Mouse (Mus musculus): ENCODE data around the gene Bcar1. TPM values are rescaled to one million over a fixed set of nuclear protein-coding genes. Genes with fewer than 3 reads are reported as not detected.

Bcar1 gene
- polyA plus RNA-seq, 1 experiment from 2014 or later, result 56.5 TPM

- H3K4me2 ChIP-seq (replicated peaks), result no peak overlapping the region
- no peak overlapping the region for H3K4me3 ChIP-seq
- H3K9ac ChIP-seq, result no peak overlapping the region
- H3K36me3 ChIP-seq, result peaks cover 29% of the 10 kb centered on the region
- no peaks in the 10 kb centered on the region for H3K4me1 ChIP-seq
- 65% methylated on average over 5 of the region's 5 CpGs for WGBS
- H3K27ac ChIP-seq, result no peak overlapping the region
- no peaks in the 10 kb centered on the region for H3K9me3 ChIP-seq (replicated peaks)
- ATAC-seq (ENCODE audit: low FRiP score), result no peak
- H3K27me3 ChIP-seq, result no peaks in the 10 kb centered on the region
Observed at GRCm38 (mm10) chr8:111705699-111706098, 37.9 kb downstream of the Bcar1 start.

- Histone ChIP-seq H3K36me3 (peaks cover 24% of the 10 kb centered on the region), H3K9ac (no peak overlapping the region), H3K4me3 (no peak overlapping the region), H3K4me2 (replicated peaks) (no peak overlapping the region), H3K27me3 (no peaks in the 10 kb centered on the region), H3K27ac (no peak overlapping the region), H3K9me3 (replicated peaks) (no peaks in the 10 kb centered on the region), H3K4me1 (no peaks in the 10 kb centered on the region)
- WGBS, result 77% methylated on average over 3 of the region's 3 CpGs
- no peak for ATAC-seq (ENCODE audit: low FRiP score)
Observed at GRCm38 (mm10) chr8:111705222-111705621, 38.4 kb downstream of the Bcar1 start.

- no peak overlapping the region for H3K9ac ChIP-seq
- H3K27ac ChIP-seq, result no peak overlapping the region
- no peak overlapping the region for H3K4me3 ChIP-seq
- no peak for ATAC-seq (ENCODE audit: low FRiP score)
- H3K27me3 ChIP-seq, result no peaks in the 10 kb centered on the region
- H3K4me1 ChIP-seq, result no peaks in the 10 kb centered on the region
- H3K4me2 ChIP-seq (replicated peaks), result no peak overlapping the region
- no peaks in the 10 kb centered on the region for H3K9me3 ChIP-seq (replicated peaks)
- WGBS, result 95% methylated on average over 12 of the region's 12 CpGs
- peaks cover 18% of the 10 kb centered on the region for H3K36me3 ChIP-seq
Observed at GRCm38 (mm10) chr8:111704585-111704984, 39.0 kb downstream of the Bcar1 start.

- H3K9me3 ChIP-seq (replicated peaks), result no peaks in the 10 kb centered on the region
- no peak overlapping the region for H3K9ac ChIP-seq
- H3K4me1 ChIP-seq, result no peaks in the 10 kb centered on the region
- no peak overlapping the region for H3K4me2 ChIP-seq (replicated peaks)
- H3K36me3 ChIP-seq, result no peaks in the 10 kb centered on the region
- 85% methylated on average over 9 of the region's 9 CpGs for WGBS
- no peak for ATAC-seq (ENCODE audit: low FRiP score)
- H3K27ac ChIP-seq, result no peak overlapping the region
- no peak overlapping the region for H3K4me3 ChIP-seq
- H3K27me3 ChIP-seq, result no peaks in the 10 kb centered on the region
Observed at GRCm38 (mm10) chr8:111701380-111701779, 42.2 kb downstream of the Bcar1 start.

DNA sequence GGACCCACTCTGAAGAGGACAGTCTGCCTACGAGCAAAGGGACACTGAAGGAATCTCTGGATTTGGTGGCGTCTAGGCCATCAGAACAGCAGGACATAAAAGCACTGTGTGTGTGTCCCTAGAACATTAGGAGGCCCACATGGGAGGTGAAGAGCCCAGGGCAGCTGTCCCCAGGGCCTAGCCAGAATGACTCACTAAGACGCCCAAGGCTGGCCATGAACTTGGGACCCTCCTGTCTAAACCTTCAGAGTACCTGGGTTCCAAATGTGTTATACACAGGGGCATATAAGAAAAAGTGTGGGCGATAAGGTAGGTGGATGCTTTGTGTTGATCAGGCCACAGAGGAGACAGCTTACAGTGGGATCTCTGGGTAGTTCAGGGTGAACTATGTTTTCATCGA, 42.9 kb downstream of the Bcar1 start:
- H3K27ac ChIP-seq, result no peak overlapping the region
- no peaks in the 10 kb centered on the region for H3K9me3 ChIP-seq (replicated peaks)
- no peak overlapping the region for H3K9ac ChIP-seq
- no peaks in the 10 kb centered on the region for H3K36me3 ChIP-seq
- H3K4me3 ChIP-seq, result no peak overlapping the region
- H3K27me3 ChIP-seq, result no peaks in the 10 kb centered on the region
- ATAC-seq (ENCODE audit: low FRiP score), result no peak
- no peak overlapping the region for H3K4me2 ChIP-seq (replicated peaks)
- H3K4me1 ChIP-seq, result no peaks in the 10 kb centered on the region
- 89% methylated on average over 5 of the region's 5 CpGs for WGBS

GRCm38 (mm10) chr8:111700201-111700600, 43.4 kb downstream of the Bcar1 start:
- H3K4me3 ChIP-seq, result no peak overlapping the region
- no peak overlapping the region for H3K4me2 ChIP-seq (replicated peaks)
- H3K4me1 ChIP-seq, result no peaks in the 10 kb centered on the region
- 80% methylated on average over 3 of the region's 3 CpGs for WGBS
- H3K9ac ChIP-seq, result no peak overlapping the region
- no peak overlapping the region for H3K27ac ChIP-seq
- H3K9me3 ChIP-seq (replicated peaks), result no peaks in the 10 kb centered on the region
- no peaks in the 10 kb centered on the region for H3K27me3 ChIP-seq
- no peaks in the 10 kb centered on the region for H3K36me3 ChIP-seq
- ATAC-seq (ENCODE audit: low FRiP score), result no peak

DNA sequence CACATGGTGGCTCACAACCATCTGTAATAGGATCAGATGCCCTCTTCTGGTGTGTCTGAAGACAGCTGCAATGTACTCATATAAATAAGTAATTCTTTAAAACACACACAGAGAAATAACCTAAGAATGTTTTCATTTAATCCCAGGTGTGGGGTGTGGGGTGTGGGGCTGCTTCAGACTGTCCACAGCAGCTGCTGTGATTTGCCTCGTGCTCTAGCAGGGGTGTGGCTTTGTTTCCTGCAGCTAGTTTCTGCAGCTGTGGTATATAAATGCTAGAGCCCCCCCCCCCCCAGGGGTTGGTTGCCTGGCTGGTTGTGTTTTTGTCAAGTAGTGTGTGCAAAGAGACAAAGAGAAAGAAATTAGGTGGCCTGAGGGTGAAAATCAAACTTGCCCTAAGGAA, 44.6 kb downstream of the Bcar1 start:
- Histone ChIP-seq H3K4me2 (replicated peaks) (no peak overlapping the region), H3K4me3 (no peak overlapping the region), H3K36me3 (no peaks in the 10 kb centered on the region), H3K27me3 (no peaks in the 10 kb centered on the region), H3K4me1 (no peaks in the 10 kb centered on the region), H3K9me3 (replicated peaks) (no peaks in the 10 kb centered on the region), H3K9ac (no peak overlapping the region), H3K27ac (no peak overlapping the region)
- ATAC-seq (ENCODE audit: low FRiP score), result no peak
- WGBS, result 32% methylated on average over 1 of the region's 1 CpGs

DNA sequence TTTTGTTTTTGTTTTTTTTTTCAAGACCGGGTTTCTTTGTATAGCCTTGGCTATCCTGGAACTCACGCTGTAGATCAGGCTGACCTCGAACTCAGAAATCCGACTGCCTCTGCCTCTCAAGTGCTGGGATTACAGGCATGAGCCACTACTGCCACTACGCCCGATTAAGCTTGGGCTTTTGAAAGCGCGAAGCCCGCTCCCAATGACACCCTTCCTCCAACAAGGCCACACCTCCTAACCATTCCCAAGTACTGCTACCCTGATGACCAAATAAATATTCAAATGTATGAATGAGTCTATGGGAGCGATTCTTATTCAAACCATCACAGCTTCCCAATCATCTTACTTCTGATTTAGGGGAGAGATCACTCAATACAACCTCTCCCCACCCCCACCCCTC, 46.0 kb downstream of the Bcar1 start:
- no peak for ATAC-seq (ENCODE audit: low FRiP score)
- Histone ChIP-seq H3K27me3 (no peaks in the 10 kb centered on the region), H3K9me3 (replicated peaks) (no peaks in the 10 kb centered on the region), H3K27ac (no peak overlapping the region), H3K9ac (no peak overlapping the region), H3K4me3 (no peak overlapping the region), H3K4me2 (replicated peaks) (no peak overlapping the region), H3K36me3 (no peaks in the 10 kb centered on the region), H3K4me1 (no peaks in the 10 kb centered on the region)
- 81% methylated on average over 10 of the region's 10 CpGs for WGBS

DNA sequence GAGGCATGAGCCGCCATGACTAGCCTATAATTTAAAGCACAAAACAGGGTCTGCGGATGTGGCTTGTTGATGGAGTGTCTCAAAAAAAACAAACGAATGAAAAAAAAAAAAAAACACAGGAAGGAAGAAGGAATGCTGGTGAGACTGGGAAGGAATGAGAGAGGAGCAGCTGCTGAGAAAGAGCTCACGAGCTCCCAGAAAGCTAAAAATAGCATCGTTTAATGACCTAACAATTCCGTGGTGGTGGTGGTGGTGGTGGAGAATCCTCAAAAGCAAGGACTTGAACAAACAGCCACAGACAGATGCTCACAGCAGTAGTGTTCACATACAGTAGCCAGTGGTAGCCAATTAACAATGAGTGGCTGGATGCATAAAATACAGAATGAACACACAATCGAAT, 48.2 kb downstream of the Bcar1 start:
- Histone ChIP-seq H3K4me3 (no peak overlapping the region), H3K36me3 (no peaks in the 10 kb centered on the region), H3K4me1 (no peaks in the 10 kb centered on the region), H3K9me3 (replicated peaks) (no peaks in the 10 kb centered on the region), H3K4me2 (replicated peaks) (no peak overlapping the region), H3K27ac (no peak overlapping the region), H3K9ac (no peak overlapping the region), H3K27me3 (no peaks in the 10 kb centered on the region)
- ATAC-seq (ENCODE audit: low FRiP score), result no peak
- WGBS, result 81% methylated on average over 7 of the region's 7 CpGs

DNA sequence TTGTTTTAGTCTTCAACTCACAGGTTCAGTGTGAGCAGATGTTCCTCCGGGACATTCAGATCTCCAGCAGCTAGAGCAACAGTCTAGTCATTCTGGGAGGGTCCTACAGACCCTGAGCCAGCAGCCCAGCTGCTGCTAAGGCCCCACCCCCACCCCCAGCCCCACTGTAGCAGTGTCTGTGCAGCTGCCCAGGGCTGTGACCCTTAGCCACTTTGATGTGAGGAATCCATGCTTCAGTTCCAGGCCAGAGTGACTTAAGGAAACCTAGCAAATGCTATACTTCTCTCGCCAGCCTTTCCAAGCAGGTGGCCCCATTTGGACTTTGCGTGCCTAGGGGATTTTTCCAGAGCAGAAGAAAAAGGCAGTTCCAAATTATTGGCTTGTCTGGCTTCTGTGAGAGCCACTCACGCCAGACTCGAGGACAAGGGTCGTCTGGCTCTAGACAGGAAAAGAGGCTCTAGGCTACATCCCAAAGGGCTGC, 50.3 kb downstream of the Bcar1 start:
- no peaks in the 10 kb centered on the region for H3K4me1 ChIP-seq
- no peaks in the 10 kb centered on the region for H3K36me3 ChIP-seq
- H3K4me2 ChIP-seq (replicated peaks), result no peak overlapping the region
- no peaks in the 10 kb centered on the region for H3K27me3 ChIP-seq
- H3K27ac ChIP-seq, result no peak overlapping the region
- no peak for ATAC-seq (ENCODE audit: low FRiP score)
- no peaks in the 10 kb centered on the region for H3K9me3 ChIP-seq (replicated peaks)
- H3K9ac ChIP-seq, result no peak overlapping the region
- 64% methylated on average over 6 of the region's 6 CpGs for WGBS
- H3K4me3 ChIP-seq, result no peak overlapping the region

DNA sequence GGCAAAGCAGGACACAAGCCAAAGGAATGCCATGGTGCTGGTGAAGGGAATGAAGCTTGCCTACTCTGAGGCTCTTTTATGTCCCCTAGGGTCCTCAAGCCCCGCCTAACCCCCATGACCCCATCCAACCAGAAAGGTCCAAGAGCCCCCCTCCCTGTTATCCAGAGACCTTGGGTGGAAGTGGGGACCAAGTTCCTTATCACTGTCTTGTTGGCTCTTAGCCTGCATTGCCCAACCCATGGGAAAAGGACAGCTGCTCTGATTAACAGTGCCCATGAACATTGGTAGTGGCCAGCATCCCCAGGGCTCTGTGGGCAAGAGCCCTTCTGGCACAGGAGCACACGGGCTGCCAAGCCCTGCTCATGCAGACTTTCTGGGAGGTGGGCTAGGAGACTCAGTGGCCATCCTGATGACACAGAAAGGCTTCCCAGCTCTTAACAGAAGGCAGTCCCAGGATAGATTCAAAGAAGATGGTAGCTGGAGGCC, 52.6 kb downstream of the Bcar1 start, which contains the start of gene Ctrb1:
TSS of gene Ctrb1 (minus strand) at position 51 of the 486 bp plus-strand sequence.
- no peak for ATAC-seq (ENCODE audit: low FRiP score)
- no peak within 1 kb of the TSS for H3K4me2 ChIP-seq (replicated peaks)
- no peak within 1 kb of the TSS for H3K4me3 ChIP-seq
- H3K27ac ChIP-seq, result no peak within 1 kb of the TSS
- H3K9me3 ChIP-seq (replicated peaks), result no peaks in the 10 kb centered on the region
- H3K27me3 ChIP-seq, result no peaks in the 10 kb centered on the region
- no peak within 1 kb of the TSS for H3K9ac ChIP-seq
- H3K4me1 ChIP-seq, result no peaks in the 10 kb centered on the region
- H3K36me3 ChIP-seq, result no peaks in the 10 kb centered on the region
- WGBS, result 85% methylated on average over 2 of the region's 2 CpGs

DNA sequence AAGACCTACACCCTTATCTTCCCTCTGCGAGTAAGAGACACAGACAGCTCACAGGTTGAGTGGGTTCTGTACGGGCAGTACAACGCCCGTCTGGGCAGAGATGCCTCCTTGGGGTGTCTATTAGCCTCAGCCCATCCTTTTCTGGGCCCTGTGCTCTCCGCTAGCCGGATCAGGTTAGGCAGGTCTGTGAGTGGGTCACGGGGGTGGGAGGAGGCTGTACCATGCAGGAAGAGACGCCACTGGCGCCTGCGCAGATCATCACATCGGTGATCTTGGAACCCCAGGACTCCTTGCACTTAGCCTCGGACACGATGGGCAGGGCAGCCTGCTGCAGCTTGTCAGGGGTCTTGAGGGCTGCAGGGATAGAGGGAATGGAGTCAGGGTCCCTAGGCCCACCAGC, 56.7 kb downstream of the Bcar1 start:
- Histone ChIP-seq H3K27ac (no peak overlapping the region), H3K36me3 (no peaks in the 10 kb centered on the region), H3K9me3 (replicated peaks) (no peaks in the 10 kb centered on the region), H3K4me1 (no peaks in the 10 kb centered on the region), H3K4me2 (replicated peaks) (no peak overlapping the region), H3K4me3 (no peak overlapping the region), H3K9ac (no peak overlapping the region), H3K27me3 (no peaks in the 10 kb centered on the region)
- ATAC-seq (ENCODE audit: low FRiP score), result no peak
- 82% methylated on average over 13 of the region's 13 CpGs for WGBS

- no peaks in the 10 kb centered on the region for H3K36me3 ChIP-seq
- H3K27ac ChIP-seq, result no peak overlapping the region
- no peak overlapping the region for H3K4me2 ChIP-seq (replicated peaks)
- no peak for ATAC-seq (ENCODE audit: low FRiP score)
- no peaks in the 10 kb centered on the region for H3K4me1 ChIP-seq
- H3K9me3 ChIP-seq (replicated peaks), result no peaks in the 10 kb centered on the region
- no peaks in the 10 kb centered on the region for H3K27me3 ChIP-seq
- H3K4me3 ChIP-seq, result no peak overlapping the region
- H3K9ac ChIP-seq, result no peak overlapping the region
- WGBS, result 33% methylated on average over 9 of the region's 9 CpGs
Observed at GRCm38 (mm10) chr8:111682521-111682920, 61.1 kb downstream of the Bcar1 start.

Data from hindbrain, embryonic 12.5 days (tissue).